Mouse (Mus musculus): ENCODE data around the gene Manf.

Manf gene

GRCm38 (mm10) chr9:106891829-106892551 lies at the start of gene Manf:
Manf (minus strand) TSS chr9:106891979.
- peak; percentile 100 for DNase-seq (ENCODE audit: low read depth, low spot score)

DNA sequence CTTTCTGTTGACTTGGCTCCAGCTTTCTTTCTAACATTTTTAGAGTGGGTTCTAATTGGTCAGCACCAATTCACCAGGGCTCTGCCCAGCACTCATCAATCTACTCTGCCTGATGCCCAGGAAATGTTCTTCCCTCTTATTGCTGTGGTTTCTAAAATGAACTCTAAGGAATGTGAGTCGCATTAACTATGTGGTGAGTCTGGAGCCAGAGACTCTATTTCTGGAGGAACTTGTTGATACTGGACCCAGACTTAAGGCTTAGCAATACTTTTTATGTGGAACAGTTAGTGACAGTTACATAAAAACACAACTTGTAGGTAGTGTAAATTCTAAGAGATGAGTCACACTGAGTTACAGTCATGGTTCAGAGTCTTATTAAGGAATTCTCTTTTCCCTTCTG lies 43.2 kb upstream of the Manf start:
- no peak for DNase-seq (ENCODE audit: low read depth, low spot score)

GRCm38 (mm10) chr9:106914878-106915277 lies 23.1 kb upstream of the Manf start:
- no peak for DNase-seq (ENCODE audit: low read depth, low spot score)

DNA sequence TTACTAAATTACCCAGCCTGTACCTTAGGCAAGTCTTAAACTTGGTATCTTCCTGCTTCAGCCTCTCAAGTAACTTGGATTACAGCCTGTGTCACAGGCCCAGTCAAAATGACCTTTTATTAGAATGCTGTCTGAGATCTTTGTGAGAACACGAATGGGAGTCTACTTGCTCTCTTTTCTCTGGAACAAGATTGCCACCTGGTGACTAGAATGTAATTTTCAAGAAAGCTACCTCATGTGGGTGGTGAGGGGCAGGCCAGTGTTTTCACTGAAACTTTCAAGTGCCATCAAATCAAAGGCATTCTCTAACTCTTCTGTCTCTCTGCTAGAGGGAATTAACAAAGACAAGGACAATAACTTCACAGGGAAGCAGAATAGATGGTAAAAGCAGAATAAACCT lies 22.0 kb upstream of the Manf start:
- peak; percentile 9 for DNase-seq (ENCODE audit: low read depth, low spot score)

DNA sequence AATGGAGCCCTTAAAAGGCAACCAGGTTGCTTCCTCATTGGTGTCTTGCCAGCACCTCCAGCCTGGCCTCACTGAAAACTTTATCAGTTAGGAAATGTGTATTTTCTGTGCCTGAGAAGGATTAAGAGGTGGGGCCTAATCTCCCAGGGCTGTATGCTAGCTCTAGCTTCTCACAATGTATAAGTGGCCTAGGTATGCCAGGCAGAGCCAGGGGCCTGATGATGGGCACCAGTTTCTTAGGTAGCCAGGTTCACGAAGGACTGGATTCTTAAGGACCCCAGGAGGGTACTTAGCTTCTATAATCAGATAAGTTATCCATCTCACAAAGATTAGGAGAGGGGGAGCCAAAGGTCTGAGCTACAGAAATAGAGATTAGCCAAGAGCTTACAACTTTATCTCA lies 19.8 kb upstream of the Manf start:
- DNase-seq (ENCODE audit: low read depth, low spot score): no peak

DNA sequence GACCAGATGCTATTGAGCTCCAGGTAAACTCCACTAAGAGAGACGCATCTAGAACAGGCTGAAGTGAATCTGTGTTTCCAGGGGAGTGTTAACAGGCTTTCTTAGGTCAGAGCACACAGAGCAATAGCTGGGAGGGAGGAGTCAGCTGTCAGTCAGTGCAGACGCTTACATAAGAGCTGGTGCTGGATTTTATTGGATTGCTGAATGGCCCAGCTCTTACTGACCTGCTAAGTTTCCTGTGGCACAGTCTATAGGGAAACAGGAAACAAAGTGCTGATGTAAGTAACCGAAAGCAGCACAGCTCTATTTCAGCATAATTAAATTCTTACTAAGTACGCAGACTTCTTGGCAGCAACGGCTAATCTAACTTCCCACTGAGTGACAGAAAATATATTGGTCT lies 16.9 kb upstream of the Manf start:
- no peak for DNase-seq (ENCODE audit: low read depth, low spot score)

- no peak for DNase-seq (ENCODE audit: low read depth, low spot score)
Measured at GRCm38 (mm10) chr9:106908174-106908573, 16.4 kb upstream of the Manf start.

GRCm38 (mm10) chr9:106906597-106906996 lies 14.8 kb upstream of the Manf start:
- no peak for DNase-seq (ENCODE audit: low read depth, low spot score)

GRCm38 (mm10) chr9:106903791-106904134 lies 12.0 kb upstream of the Manf start:
- peak; percentile 81 for DNase-seq (ENCODE audit: low read depth, low spot score)

DNA sequence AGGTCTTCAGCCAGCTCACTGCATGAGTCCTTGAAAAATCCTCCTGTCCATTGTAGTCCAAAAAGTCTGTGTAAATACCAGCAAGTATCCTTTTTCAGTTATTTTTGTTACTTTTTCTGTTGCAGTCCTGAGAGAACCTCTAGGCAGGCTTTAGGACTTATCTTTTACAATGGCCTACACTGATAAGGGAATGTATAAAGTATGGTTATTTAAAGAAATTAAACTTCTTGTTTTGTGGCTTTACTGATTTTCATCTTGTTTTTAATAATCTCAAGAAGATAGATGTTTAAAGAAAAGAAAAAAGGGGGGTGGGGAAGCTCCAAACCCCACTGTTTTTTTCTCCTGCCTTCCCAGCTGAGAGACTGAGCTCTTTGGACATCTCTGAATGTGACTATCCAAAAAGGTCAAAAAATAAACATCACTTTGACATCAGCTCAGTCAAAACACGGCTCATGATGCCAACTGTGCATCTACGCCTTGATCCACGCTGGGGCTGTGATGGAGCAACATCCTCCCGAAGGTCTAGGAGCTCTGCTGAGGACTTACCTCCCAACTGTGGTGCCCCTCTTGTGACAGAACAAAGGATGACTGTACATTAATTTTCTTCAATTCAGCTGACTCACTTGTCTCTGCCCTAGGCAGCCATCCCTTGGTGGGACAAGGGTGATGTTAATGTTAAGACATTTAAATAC lies 11.5 kb upstream of the Manf start:
- DNase-seq (ENCODE audit: low read depth, low spot score): no peak

DNA sequence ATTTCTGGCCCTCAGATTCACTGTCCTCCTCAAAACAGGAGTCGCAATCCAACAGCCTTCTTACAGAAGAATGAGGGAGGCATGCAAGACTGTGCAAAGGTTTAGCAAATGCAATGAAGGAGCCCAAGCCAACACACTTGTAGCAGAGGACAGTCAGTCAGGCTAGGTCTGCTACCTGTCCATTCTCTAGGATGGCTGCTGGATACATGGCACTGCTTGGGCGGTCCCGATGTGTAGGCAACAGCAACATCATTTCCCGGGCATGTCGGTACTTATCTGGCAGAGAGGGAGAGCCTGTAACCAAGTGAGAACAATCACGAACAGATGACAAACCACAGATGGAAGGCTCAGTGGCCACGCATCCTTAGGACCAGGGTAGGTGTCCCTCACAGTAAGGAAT lies 9.8 kb upstream of the Manf start:
- DNase-seq (ENCODE audit: low read depth, low spot score): no peak

DNA sequence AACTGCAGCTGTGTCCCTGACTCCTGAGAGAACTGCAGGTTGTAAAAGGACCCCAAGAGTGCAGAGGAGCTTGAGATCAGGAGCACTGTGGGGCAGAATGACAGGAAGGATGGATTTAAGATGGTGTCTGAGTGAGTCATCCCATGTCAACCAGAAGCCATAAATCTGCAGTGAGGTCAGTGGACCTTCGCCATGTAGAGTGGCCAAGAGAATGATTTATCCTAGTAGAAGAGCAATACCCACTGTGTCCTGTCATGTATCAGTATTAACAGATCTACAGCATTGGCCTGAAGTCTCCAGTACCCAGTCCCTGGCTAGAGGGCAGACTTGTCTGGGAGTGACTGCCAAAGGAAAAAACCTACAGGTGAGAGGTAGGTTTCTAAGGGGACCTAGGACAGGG lies 7.1 kb upstream of the Manf start:
- no peak for DNase-seq (ENCODE audit: low read depth, low spot score)

DNA sequence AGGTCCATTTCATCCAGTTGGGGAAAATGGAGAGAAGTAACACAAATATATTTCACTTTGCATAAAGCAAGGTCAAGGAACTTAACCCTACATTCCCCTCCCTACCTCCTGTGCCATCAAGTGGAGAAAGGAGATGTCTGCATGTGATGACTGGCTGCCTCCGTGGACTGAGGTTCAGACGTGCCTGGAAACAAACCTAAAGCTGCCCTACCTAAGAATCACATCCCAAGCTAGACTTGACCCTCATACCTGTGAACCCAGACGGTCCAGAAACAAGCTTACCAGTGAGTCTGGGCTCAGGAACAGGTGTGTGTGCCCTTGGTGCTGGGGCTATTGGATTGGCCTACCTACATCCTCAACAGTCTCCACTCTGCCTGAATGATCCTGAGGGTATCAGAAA lies 1.5 kb upstream of the Manf start:
- no peak for DNase-seq (ENCODE audit: low read depth, low spot score)

- DNase-seq (ENCODE audit: low read depth, low spot score): no peak
Measured at GRCm38 (mm10) chr9:106892552-106892875, 735 bp upstream of the Manf start.

DNA sequence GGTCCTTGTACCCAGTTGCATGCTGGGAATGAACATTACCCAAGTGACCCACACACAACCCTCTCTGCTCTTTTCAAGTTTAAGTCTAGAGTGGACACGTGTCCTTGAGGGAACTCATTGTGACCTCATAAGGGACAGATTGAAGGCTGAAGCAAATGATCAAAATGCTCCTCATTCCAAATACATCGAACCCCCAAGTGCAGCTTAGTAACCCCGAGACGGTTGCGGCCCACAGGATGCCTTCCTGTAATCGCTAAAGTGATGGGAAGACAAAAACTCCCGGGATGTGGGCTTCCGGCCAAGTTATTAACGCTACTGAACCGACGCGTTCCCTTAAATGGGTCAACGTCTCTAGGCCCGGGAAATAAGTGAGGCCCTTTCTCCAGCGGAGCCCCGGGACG lies 438 bp downstream of the Manf start:
- no peak for DNase-seq (ENCODE audit: low read depth, low spot score)

DNA sequence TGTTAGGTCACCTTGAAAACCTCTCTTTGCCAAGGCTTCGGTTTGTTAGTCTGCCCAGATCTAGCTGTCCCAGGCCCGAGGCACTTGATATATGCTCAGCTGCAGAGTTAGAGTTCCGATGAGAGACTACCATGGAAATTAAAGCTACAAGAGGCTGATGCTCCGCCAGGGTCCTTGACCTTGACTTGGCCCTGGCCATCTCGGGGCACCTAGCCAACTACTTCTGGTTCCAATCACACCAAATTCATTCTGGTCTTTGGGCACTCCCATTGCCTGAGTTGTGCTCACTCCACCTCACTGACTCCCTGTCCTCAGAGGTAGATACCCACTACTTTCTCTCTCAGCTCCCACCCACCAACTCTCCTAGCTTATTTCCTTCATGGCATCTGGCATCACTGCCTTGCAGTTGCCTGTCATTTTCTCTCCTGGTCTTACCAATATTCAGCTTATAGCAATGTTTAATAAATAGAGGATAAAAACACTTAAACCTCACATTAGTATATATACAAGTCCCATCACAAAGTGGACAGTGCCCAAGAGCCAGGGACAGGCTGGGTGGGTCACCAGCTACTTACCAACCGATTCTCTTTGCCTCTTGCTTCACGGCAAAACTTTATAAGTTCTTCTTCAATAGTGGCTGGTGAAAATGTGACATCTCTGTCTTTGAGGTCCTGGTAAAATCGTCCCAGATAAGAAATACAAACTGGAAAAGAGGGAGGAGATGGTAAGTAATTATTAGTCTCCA lies 1.1 kb downstream of the Manf start:
- no peak for DNase-seq (ENCODE audit: low read depth, low spot score)

DNA sequence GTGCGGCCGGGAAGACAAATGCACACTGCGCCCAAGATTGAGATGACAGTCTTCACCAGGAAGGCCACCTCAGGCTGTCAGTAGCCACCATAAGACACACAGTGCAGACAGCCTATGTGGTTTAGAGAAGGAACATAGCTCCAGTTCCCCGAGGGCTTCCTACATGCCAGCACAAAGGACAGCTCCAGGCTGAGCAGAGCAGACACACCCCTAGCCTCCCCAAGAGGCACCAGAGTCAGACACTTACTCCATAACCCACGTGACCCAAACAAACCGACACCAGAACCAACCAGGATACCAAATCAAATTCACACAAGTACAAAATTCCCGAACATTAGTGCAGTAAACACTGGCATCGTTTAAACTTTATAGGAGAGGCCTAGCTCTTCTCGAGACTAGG lies 2.5 kb downstream of the Manf start:
- DNase-seq (ENCODE audit: low read depth, low spot score): peak; percentile 51

GRCm38 (mm10) chr9:106888346-106888745 lies 3.4 kb downstream of the Manf start:
- DNase-seq (ENCODE audit: low read depth, low spot score): no peak

- DNase-seq (ENCODE audit: low read depth, low spot score): peak; percentile 100
Measured at GRCm38 (mm10) chr9:106886828-106887702, 4.7 kb downstream of the Manf start, which contains the start of gene Rbm15b. Rbm15b (minus strand) TSS chr9:106887428.

DNA sequence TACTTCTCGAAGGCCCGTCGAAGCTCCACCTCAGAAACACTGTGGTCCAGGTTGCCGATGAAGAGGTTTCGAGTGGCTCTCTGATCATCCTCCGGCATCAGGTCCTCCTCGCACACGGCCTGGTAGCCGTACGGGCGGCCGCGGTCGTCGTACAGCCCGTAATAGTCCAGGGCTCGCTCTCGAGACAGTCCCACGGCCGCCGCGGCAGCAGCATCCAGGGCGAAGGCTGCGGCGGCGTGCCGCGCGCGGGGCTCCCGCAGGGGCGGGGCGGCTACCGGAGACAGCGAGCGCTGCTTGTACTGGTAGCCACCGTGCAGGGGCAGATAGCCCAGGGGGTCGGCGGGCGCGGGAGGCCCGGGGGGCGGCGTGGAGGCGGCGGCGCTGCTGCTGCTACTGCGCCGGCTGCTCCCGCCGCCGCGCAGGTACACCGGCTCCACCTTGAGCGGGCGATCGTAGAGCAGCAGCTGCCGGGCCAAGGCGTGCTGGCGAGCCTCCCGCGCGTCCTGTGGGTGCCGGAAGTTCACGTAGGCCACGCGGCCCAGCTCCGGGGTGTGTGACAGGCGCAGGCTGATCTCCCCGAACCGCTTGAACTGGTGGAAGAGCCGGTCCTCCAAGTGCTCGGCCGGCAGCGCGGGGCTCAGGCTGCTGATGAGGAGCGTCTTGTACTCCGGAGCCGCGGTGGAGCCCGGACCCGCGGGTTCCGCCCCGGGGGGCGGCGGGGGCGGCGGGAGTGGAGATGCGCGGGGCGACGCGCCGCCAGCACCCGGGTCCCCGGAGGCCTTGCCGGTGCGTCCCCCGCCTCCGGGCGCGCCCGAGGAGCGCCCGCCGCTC lies 5.7 kb downstream of the Manf start:
- DNase-seq (ENCODE audit: low read depth, low spot score): peak; percentile 58

Data from ZHBTc4 (cell line).